1 mouse cellular context compared by ENCODE assay signal in the genomic region with DNA sequence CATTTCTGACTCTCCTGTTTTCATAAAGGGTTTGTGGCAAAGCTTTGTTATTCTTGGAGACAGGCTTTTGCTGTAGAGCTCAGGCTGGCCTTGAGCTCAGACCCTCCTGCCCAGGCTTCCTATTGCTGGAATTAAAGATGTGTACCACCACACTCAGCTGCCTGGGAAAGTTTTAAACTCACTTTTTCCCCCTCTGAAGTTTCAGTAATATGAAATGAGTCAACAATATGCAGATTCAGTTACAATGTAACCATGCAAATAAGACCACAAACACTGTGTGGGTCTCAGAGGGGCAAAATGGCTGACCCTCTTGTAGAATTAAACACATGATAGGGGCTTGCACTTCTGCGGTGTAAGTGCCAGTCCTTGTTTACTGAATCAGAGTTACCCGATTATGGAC.
TF ChIP-seq lines count a peak whose summit lies in the region.

No protein-coding gene starts in this region.

TF ChIP-seq in CH12.LX, 34 proteins besides CTCF, POLR2A, EP300 and RAD21:
- TF ChIP-seq PAX5 (IDR thresholded peaks at IDR 0.05; ENCODE audit: low read length) (no peak), JUND (conservative IDR thresholded peaks at IDR 0.05; ENCODE audit: low read depth, low read length) (no peak; the same call in 1 of the 2 replicates), TCF12 (IDR thresholded peaks at IDR 0.05; ENCODE audit: low read depth, low read length) (no peak), MYC (IDR thresholded peaks at IDR 0.05; ENCODE audit: low read depth, low read length) (no peak), TBP (conservative IDR thresholded peaks at IDR 0.05; ENCODE audit: low read depth, low read length) (no peak), IRF4 (IDR thresholded peaks at IDR 0.05; ENCODE audit: low read depth, low read length) (peak; percentile 40; the same call in 1 of the 2 replicates), ZKSCAN1 (IDR thresholded peaks at IDR 0.05; ENCODE audit: borderline replicate concordance, low read depth, low read length) (no peak), USF2 (conservative IDR thresholded peaks at IDR 0.05; ENCODE audit: low read depth, low read length) (no peak), UBTF (IDR thresholded peaks at IDR 0.05; ENCODE audit: low read depth, low read length) (no peak), NELFE (IDR thresholded peaks at IDR 0.05; ENCODE audit: low read depth, low read length) (no peak), USF1 (IDR thresholded peaks at IDR 0.05; ENCODE audit: low read depth, low read length) (no peak), JUN (IDR thresholded peaks at IDR 0.05; ENCODE audit: insufficient read depth, low read depth, low read length) (peak; percentile 51; the same call in 1 of the 2 replicates), NRF1 (IDR thresholded peaks at IDR 0.05; ENCODE audit: low read depth, low read length) (no peak)
